Mouse (Mus musculus): ENCODE measurements around the gene E130114P18Rik.

DNA sequence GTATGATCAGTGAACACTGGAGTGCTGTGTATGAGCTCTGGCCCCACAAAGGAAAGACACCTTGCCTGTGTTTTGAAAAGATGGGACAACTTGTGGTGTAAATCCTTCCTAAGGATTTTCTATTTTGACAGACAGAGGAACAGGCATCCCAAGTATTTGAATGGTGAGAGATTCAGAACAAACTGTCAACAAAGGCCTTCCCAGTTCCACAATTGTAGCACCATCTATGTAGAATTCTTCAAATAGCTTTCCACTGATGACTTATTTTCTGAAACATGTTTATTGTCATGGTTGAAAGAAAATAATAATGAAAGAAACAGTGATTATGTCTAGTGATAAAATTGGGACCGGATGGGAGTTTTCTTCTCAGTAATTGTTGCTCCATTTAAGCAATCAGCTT lies 39.9 kb upstream of the E130114P18Rik start:
- TF ChIP-seq POLR2A (IDR thresholded peaks at IDR 0.05; ENCODE audit: low read depth, low read length) (no peak), CTCF (IDR thresholded peaks at IDR 0.05; ENCODE audit: extremely low read depth, insufficient read length, insufficient replicate concordance, low read depth, low read length) (no peak)

All from small intestine, adult 2 months (tissue).